Mouse (Mus musculus): ENCODE measurements around the gene Calml4. TPM values are rescaled to one million over a fixed set of nuclear protein-coding genes. Genes with fewer than 3 reads are reported as not detected.
"Not testable (repeated sequence)": the region's sequence is repeated elsewhere in the genome, so short reads cannot be mapped to it uniquely, and the experiment has no call there.

The Calml4 gene
- total and polyA plus RNA-seq, 2 experiments from 2014 or later = 1.8 TPM; not detected in 1

DNA sequence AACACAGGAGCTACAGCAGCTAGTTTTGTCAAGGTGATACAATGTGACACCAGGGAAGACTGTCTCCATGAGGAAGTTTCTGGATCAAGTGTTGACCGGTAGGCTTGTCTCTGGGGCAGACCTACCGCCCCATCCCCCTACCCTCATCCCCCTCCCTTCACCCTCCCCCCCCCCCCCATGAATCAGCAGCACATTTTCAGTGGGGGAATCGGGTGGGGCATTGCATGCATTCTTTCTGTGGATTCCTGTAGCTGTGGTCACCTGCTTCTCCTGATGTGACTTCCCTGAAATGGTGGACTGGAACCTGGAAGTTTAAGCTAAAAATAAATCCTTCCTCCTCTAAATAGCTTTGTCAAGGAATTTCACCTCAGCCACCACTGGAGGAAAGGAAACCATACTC, 38.4 kb upstream of the Calml4 start:
- no peaks in the 10 kb centered on the region for H3K36me3 ChIP-seq (replicated peaks; ENCODE audit: control insufficient read depth, insufficient read depth, low read length)
- no peaks in the 10 kb centered on the region for H3K9me3 ChIP-seq (replicated peaks; ENCODE audit: control insufficient read depth, low read length)
- no peak overlapping the region for H3K4me3 ChIP-seq (ENCODE audit: low read depth, low read length)
- DNase-seq (ENCODE audit: low spot score) (no peak), ATAC-seq (ENCODE audit: insufficient read depth, low read depth) (no peak)
- TF ChIP-seq CTCF (IDR thresholded peaks at IDR 0.05; ENCODE audit: low read depth) (no peak), EP300 (IDR thresholded peaks at IDR 0.05; ENCODE audit: low read depth) (no peak)
- no peaks in the 10 kb centered on the region for H3K27me3 ChIP-seq (ENCODE audit: control insufficient read depth, insufficient read depth, low read length)
- H3K27ac ChIP-seq (ENCODE audit: low read depth) = no peak overlapping the region
- 46% methylated on average over 3 of the region's 3 CpGs for WGBS
- no peak overlapping the region for H3K9ac ChIP-seq (replicated peaks; ENCODE audit: low read depth, low read length)
- H3K4me2 ChIP-seq (ENCODE audit: low read depth, low read length) = no peak overlapping the region
- H3K4me1 ChIP-seq (ENCODE audit: control insufficient read depth, insufficient read depth) = peaks cover 18% of the 10 kb centered on the region

DNA sequence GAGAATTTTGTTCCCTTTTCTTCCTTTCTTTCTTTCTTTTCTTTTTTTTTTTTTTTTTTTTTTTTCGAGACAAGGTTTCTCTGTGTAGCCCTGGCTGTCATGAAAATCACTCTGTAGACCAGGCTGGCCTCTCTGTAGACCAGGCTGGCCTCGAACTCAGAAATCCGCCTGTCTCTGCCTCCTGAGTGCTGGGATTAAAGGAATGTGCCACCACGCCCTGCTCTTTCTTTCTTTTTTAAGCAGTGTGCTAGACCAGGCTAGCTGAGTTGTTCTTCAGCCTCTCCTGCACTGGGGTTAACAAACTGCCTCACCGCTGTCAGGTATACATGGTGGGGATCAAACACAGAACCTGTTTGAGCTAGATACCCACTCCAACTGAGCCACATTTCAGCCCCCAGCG, 38.0 kb upstream of the Calml4 start:
- not testable (repeated sequence) for H3K36me3 ChIP-seq (replicated peaks; ENCODE audit: control insufficient read depth, insufficient read depth, low read length); H3K27ac ChIP-seq (ENCODE audit: low read depth); H3K4me2 ChIP-seq (ENCODE audit: low read depth, low read length); ATAC-seq (ENCODE audit: insufficient read depth, low read depth); H3K27me3 ChIP-seq (ENCODE audit: control insufficient read depth, insufficient read depth, low read length); H3K4me3 ChIP-seq (ENCODE audit: low read depth, low read length); H3K9ac ChIP-seq (replicated peaks; ENCODE audit: low read depth, low read length); H3K9me3 ChIP-seq (replicated peaks; ENCODE audit: control insufficient read depth, low read length); DNase-seq (ENCODE audit: low spot score)
- peaks cover 18% of the 10 kb centered on the region for H3K4me1 ChIP-seq (ENCODE audit: control insufficient read depth, insufficient read depth)
- WGBS = 88% methylated on average over 6 of the region's 6 CpGs

DNA sequence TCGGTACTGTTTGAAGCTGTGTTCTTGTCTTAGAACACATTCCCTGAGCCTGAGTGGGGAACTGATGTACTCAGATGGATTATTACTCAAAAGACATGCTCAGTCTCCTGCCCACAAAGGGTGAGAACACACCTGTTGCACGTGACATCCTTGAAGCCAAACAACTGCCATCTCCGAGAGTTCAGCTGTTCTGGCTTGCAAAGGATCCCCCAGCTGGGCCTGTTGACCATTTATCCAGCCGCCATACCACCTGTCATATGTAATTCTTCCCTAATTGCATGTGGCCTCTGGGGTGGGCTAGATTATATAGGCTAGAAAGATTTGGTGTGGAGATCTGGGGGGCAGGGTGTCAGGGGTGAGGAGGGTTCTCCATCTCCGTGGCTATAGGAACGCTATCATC, 37.1 kb upstream of the Calml4 start:
- ATAC-seq (ENCODE audit: insufficient read depth, low read depth) = no peak
- no peak overlapping the region for H3K27ac ChIP-seq (ENCODE audit: low read depth)

DNA sequence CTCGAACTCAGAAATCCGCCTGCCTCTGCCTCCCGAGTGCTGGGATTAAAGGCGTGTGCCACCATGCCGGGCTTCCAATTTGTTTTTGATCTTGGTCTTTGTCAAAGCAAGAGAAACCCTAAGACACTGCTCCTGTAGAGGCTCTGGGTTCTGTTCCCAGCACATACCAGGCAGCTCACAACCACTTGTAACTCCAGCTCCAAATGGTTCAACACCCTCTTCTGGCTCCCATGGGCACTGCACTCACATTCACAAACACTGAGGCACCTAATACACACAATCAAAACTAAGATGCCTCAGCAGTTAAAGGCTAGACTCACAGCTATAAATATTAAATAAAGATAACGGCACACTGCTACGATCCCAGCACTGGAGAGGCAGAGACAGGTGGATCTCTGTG, 36.1 kb upstream of the Calml4 start:
- TF ChIP-seq EP300 (IDR thresholded peaks at IDR 0.05; ENCODE audit: low read depth) (no peak), CTCF (IDR thresholded peaks at IDR 0.05; ENCODE audit: low read depth) (no peak)
- Histone ChIP-seq H3K9me3 (replicated peaks; ENCODE audit: control insufficient read depth, low read length) (no peaks in the 10 kb centered on the region), H3K27ac (ENCODE audit: low read depth) (no peak overlapping the region), H3K9ac (replicated peaks; ENCODE audit: low read depth, low read length) (no peak overlapping the region), H3K36me3 (replicated peaks; ENCODE audit: control insufficient read depth, insufficient read depth, low read length) (no peaks in the 10 kb centered on the region), H3K4me1 (ENCODE audit: control insufficient read depth, insufficient read depth) (peaks cover 16% of the 10 kb centered on the region), H3K4me2 (ENCODE audit: low read depth, low read length) (no peak overlapping the region), H3K4me3 (ENCODE audit: low read depth, low read length) (no peak overlapping the region), H3K27me3 (ENCODE audit: control insufficient read depth, insufficient read depth, low read length) (no peaks in the 10 kb centered on the region)
- 96% methylated on average over 7 of the region's 7 CpGs for WGBS
- ATAC-seq (ENCODE audit: insufficient read depth, low read depth) = no peak
- no peak for DNase-seq (ENCODE audit: low spot score)

More for the DNA sequence above, 37.1 kb upstream of the Calml4 start:
- Histone ChIP-seq H3K27me3 (ENCODE audit: control insufficient read depth, insufficient read depth, low read length) (no peaks in the 10 kb centered on the region), H3K36me3 (replicated peaks; ENCODE audit: control insufficient read depth, insufficient read depth, low read length) (no peaks in the 10 kb centered on the region), H3K4me1 (ENCODE audit: control insufficient read depth, insufficient read depth) (peaks cover 18% of the 10 kb centered on the region), H3K9me3 (replicated peaks; ENCODE audit: control insufficient read depth, low read length) (no peaks in the 10 kb centered on the region), H3K4me2 (ENCODE audit: low read depth, low read length) (no peak overlapping the region), H3K9ac (replicated peaks; ENCODE audit: low read depth, low read length) (no peak overlapping the region), H3K4me3 (ENCODE audit: low read depth, low read length) (no peak overlapping the region)
- no peak for DNase-seq (ENCODE audit: low spot score)
- no peak for TF ChIP-seq EP300 (IDR thresholded peaks at IDR 0.05; ENCODE audit: low read depth)
- no peak for TF ChIP-seq CTCF (IDR thresholded peaks at IDR 0.05; ENCODE audit: low read depth)
- 90% methylated on average over 6 of the region's 6 CpGs for WGBS

DNA sequence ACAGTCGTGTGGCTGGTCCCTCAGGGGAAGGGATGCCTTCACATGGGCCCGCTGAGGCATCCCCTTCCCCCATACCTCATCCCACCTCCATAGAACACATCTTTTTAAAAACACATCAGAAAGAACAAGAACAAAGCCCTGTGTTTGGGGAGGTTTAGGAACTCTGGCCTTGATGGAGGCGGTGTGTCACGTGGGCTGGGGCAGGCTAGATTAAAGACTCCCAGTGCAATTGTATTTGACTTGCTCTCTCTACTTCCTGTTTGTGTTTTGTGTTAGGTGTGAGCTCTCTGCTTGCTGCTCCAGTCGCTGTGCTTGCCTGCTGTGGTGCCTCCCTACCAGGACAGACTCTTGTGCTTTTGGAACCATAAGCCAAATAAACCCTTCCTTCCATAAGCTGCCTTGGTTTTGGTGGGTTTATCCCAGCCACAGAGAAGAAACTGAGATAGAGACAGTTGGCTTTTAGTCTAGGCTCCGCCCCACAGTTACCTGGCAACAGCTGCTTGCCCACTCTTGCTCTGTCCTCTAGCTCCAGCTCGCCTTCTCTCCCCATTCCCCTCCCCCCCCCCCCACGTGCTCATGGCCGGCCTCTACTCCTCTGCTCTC, 32.0 kb upstream of the Calml4 start:
- WGBS = 31% methylated on average over 6 of the region's 9 CpGs
- TF ChIP-seq CTCF (IDR thresholded peaks at IDR 0.05; ENCODE audit: low read depth) (no peak), EP300 (IDR thresholded peaks at IDR 0.05; ENCODE audit: low read depth) (no peak)
- H3K36me3 ChIP-seq (replicated peaks; ENCODE audit: control insufficient read depth, insufficient read depth, low read length) = no peaks in the 10 kb centered on the region
- H3K27ac ChIP-seq (ENCODE audit: low read depth) = no peak overlapping the region
- H3K27me3 ChIP-seq (ENCODE audit: control insufficient read depth, insufficient read depth, low read length) = no peaks in the 10 kb centered on the region
- no peak overlapping the region for H3K9ac ChIP-seq (replicated peaks; ENCODE audit: low read depth, low read length)
- DNase-seq (ENCODE audit: low spot score) (no peak), ATAC-seq (ENCODE audit: insufficient read depth, low read depth) (no peak)
- no peak overlapping the region for H3K4me3 ChIP-seq (ENCODE audit: low read depth, low read length)
- H3K4me1 ChIP-seq (ENCODE audit: control insufficient read depth, insufficient read depth) = peaks cover 5% of the 10 kb centered on the region; the same call in 1 of the 2 replicates
- H3K4me2 ChIP-seq (ENCODE audit: low read depth, low read length) = no peak overlapping the region
- no peaks in the 10 kb centered on the region for H3K9me3 ChIP-seq (replicated peaks; ENCODE audit: control insufficient read depth, low read length)

DNA sequence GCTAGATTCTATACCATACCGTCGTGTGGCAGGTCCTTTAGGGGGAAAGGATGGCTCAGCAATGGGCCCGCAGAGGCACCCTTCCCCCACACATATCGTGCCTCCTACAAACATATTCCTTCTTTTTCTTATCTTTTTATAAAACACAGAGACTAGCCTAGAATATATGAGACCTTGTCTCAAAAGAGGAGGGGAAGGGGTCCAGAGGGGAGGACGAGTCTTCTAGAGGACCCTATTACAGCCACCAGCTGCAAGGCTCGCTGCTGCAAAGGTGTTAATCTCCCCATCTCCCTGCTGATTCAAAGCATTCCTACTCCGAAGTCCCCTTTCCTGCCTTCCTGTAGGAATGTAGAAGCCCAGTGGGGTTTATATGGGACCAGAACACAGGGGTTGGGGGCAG, 31.4 kb upstream of the Calml4 start:
- H3K4me3 ChIP-seq (ENCODE audit: low read depth, low read length) = no peak overlapping the region

More for the DNA sequence above, 31.4 kb upstream of the Calml4 start:
- no peak for TF ChIP-seq EP300 (IDR thresholded peaks at IDR 0.05; ENCODE audit: low read depth)
- no peak for TF ChIP-seq CTCF (IDR thresholded peaks at IDR 0.05; ENCODE audit: low read depth)
- H3K27me3 ChIP-seq (ENCODE audit: control insufficient read depth, insufficient read depth, low read length) = no peaks in the 10 kb centered on the region
- no peak overlapping the region for H3K4me2 ChIP-seq (ENCODE audit: low read depth, low read length)
- H3K36me3 ChIP-seq (replicated peaks; ENCODE audit: control insufficient read depth, insufficient read depth, low read length) = no peaks in the 10 kb centered on the region
- peaks cover 5% of the 10 kb centered on the region; the same call in 1 of the 2 replicates for H3K4me1 ChIP-seq (ENCODE audit: control insufficient read depth, insufficient read depth)
- H3K27ac ChIP-seq (ENCODE audit: low read depth) = no peak overlapping the region
- WGBS = 16% methylated on average over 7 of the region's 7 CpGs
- H3K9ac ChIP-seq (replicated peaks; ENCODE audit: low read depth, low read length) = no peak overlapping the region
- no peak for DNase-seq (ENCODE audit: low spot score)
- H3K9me3 ChIP-seq (replicated peaks; ENCODE audit: control insufficient read depth, low read length) = no peaks in the 10 kb centered on the region
- ATAC-seq (ENCODE audit: insufficient read depth, low read depth) = no peak
